Mouse (Mus musculus) stomach, postnatal 0 days (tissue): Measurements from ENCODE around the gene Cfap299.

ENCODE experiments used
- CTCF ChIP-seq: IDR thresholded peaks from 2 replicates; pipeline ENCODE4 v1.5.1; 2016; ENCODE audit warnings: antibody characterized with exemption, low read depth, mild to moderate bottlenecking, moderate library complexity
- EP300 ChIP-seq: optimal IDR thresholded peaks from 2 replicates; pipeline ENCODE3; 2016; ENCODE audit warnings: antibody characterized with exemption

- TF ChIP-seq CTCF = no peak
- TF ChIP-seq EP300 = no peak
These were observed 472.4 kb downstream of the Cfap299 start for GRCm38 (mm10) chr5:98801495-98801894.
